Mouse (Mus musculus): ENCODE data around the gene Ccdc62. TPM values are rescaled to one million over a fixed set of nuclear protein-coding genes. Genes with fewer than 3 reads are reported as not detected.

The Ccdc62 gene
- polyA plus RNA-seq, 1 experiment: 2.3 TPM

DNA sequence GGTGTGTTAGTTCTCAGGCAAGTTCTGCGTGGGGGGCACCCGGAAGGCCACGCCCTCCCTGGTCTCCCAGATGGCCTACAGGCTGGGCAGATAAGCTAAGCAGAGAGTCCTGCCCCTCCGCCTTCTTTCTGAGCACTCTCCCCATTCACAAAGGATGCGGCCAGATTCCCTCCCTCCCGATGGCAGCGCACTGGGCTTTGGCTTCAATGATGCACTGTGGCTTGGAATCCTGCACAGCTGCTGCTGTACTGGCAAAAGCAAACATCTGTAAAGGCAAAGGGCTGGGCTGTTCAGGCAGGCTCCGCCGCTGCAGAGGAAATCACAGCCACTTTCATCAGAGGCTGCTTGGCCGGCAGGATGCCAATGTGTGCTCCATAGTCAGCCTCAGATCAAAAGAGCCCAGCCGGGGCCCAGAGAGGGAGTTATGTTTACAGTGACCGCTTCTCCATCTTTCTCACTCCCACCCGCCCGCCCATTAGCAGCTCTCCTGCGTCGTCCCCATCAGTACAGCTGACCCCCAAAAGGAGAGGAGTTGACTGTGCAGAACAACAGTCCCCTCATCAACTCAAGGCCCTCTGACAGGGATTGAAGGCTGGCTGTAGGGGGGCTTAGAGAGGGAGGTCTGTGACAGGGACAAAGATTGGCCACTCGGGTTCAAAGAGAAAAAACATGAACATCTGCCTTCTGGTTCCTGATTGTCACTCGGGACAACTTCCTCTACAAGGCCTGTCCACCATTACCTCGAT is 80.6 kb downstream of the Ccdc62 start:
- no peak overlapping the region for H3K4me3 ChIP-seq (ENCODE audit: control insufficient read depth, insufficient read depth, low read length)
- H3K36me3 ChIP-seq (ENCODE audit: control insufficient read depth, insufficient read depth, low read length): peaks cover 28% of the 10 kb centered on the region
- TF ChIP-seq POLR2A (IDR thresholded peaks at IDR 0.05; ENCODE audit: control insufficient read depth, extremely low read depth, insufficient read depth, low read length, poor library complexity) (no peak), CTCF (IDR thresholded peaks at IDR 0.05; ENCODE audit: borderline replicate concordance, control insufficient read depth, extremely low read depth, insufficient read depth, low read length, poor library complexity) (no peak)
- WGBS: 45% methylated on average over 19 of the region's 19 CpGs
- no peak overlapping the region for H3K27ac ChIP-seq (ENCODE audit: control insufficient read depth, insufficient read depth, low read length)
- H3K4me1 ChIP-seq (replicated peaks; ENCODE audit: control insufficient read depth, insufficient read depth, low read length): peaks cover 29% of the 10 kb centered on the region
- DNase-seq: no peak
- no peaks in the 10 kb centered on the region for H3K27me3 ChIP-seq (ENCODE audit: control insufficient read depth, insufficient read depth, low read length)

DNA sequence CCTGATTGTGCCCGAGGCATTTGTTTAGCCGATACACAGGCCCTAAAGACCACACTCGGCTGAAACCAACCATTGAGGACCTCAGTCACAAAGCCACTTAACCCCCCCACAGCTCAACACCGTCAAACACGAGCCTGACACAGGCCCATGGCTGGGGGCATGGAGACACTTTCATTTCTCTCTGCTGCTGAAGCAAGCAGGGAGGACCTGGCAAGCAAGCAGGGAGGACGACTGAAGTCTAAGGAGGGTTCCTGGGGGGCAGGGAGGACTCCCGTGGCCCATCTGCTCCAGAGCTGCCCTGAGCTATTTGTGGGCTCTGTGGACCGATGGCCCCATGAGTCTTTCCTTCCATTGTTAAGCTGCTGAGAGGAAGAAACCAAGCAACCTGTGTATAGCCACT is 81.4 kb downstream of the Ccdc62 start:
- no peaks in the 10 kb centered on the region for H3K27me3 ChIP-seq (ENCODE audit: control insufficient read depth, insufficient read depth, low read length)
- 44% methylated on average over 8 of the region's 8 CpGs for WGBS

DNA sequence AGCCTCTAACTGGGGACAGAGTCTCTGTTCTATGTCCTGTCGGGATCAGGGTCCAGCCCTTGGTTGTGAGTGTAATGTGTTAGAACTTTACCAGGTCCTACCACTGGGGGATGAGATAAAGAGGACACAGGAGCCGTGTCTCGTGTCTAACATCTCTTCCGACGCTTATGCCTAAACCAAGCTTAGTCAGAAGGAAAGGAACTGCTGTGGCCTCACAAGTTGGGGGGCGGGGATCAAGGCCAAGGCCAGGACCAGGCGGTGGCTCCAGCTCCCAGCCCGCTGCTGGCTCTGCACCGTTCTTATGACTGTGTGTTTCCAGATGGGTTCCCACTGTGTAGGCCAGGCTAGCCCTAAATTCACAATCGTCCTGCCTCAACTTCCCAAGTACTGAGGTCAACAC is 82.4 kb downstream of the Ccdc62 start:
- TF ChIP-seq CTCF (IDR thresholded peaks at IDR 0.05; ENCODE audit: borderline replicate concordance, control insufficient read depth, extremely low read depth, insufficient read depth, low read length, poor library complexity): no peak
- DNase-seq: no peak
- 93% methylated on average over 10 of the region's 10 CpGs for WGBS
- Histone ChIP-seq H3K27me3 (ENCODE audit: control insufficient read depth, insufficient read depth, low read length) (no peaks in the 10 kb centered on the region), H3K36me3 (ENCODE audit: control insufficient read depth, insufficient read depth, low read length) (peaks cover 20% of the 10 kb centered on the region), H3K4me3 (ENCODE audit: control insufficient read depth, insufficient read depth, low read length) (no peak overlapping the region), H3K4me1 (replicated peaks; ENCODE audit: control insufficient read depth, insufficient read depth, low read length) (peaks cover 34% of the 10 kb centered on the region), H3K27ac (ENCODE audit: control insufficient read depth, insufficient read depth, low read length) (no peak overlapping the region)

More for the DNA sequence above, 81.4 kb downstream of the Ccdc62 start:
- no peak overlapping the region for H3K4me3 ChIP-seq (ENCODE audit: control insufficient read depth, insufficient read depth, low read length)
- no peak overlapping the region for H3K27ac ChIP-seq (ENCODE audit: control insufficient read depth, insufficient read depth, low read length)
- H3K36me3 ChIP-seq (ENCODE audit: control insufficient read depth, insufficient read depth, low read length): peaks cover 26% of the 10 kb centered on the region
- TF ChIP-seq CTCF (IDR thresholded peaks at IDR 0.05; ENCODE audit: borderline replicate concordance, control insufficient read depth, extremely low read depth, insufficient read depth, low read length, poor library complexity) (no peak), POLR2A (IDR thresholded peaks at IDR 0.05; ENCODE audit: control insufficient read depth, extremely low read depth, insufficient read depth, low read length, poor library complexity) (no peak)
- DNase-seq: no peak
- peaks cover 29% of the 10 kb centered on the region for H3K4me1 ChIP-seq (replicated peaks; ENCODE audit: control insufficient read depth, insufficient read depth, low read length)

DNA sequence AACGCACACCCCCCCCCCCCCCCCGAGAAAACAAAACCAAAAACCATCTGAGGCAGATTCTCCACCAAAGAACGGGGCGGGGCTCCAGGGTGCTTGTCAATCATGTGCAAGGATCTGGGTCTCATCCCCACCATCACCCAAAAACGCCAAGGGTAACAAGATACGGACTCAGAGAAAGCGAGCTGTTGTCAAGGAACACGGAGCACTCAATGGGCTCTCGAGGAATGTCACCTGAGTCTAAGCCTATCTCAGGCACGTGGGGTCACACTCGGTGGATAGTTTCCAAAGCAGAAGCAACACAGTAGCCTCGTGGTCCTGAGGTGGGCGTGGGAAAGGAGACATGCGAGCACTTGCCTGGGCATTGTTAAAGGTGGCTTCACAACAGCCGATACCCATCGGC is 83.3 kb downstream of the Ccdc62 start:
- peaks cover 37% of the 10 kb centered on the region for H3K4me1 ChIP-seq (replicated peaks; ENCODE audit: control insufficient read depth, insufficient read depth, low read length)
- no peak overlapping the region for H3K4me3 ChIP-seq (ENCODE audit: control insufficient read depth, insufficient read depth, low read length)
- no peaks in the 10 kb centered on the region for H3K27me3 ChIP-seq (ENCODE audit: control insufficient read depth, insufficient read depth, low read length)
- 72% methylated on average over 16 of the region's 16 CpGs for WGBS
- H3K36me3 ChIP-seq (ENCODE audit: control insufficient read depth, insufficient read depth, low read length): peaks cover 11% of the 10 kb centered on the region
- no peak for DNase-seq
- TF ChIP-seq POLR2A (IDR thresholded peaks at IDR 0.05; ENCODE audit: control insufficient read depth, extremely low read depth, insufficient read depth, low read length, poor library complexity) (no peak), CTCF (IDR thresholded peaks at IDR 0.05; ENCODE audit: borderline replicate concordance, control insufficient read depth, extremely low read depth, insufficient read depth, low read length, poor library complexity) (no peak)
- no peak overlapping the region for H3K27ac ChIP-seq (ENCODE audit: control insufficient read depth, insufficient read depth, low read length)

DNA sequence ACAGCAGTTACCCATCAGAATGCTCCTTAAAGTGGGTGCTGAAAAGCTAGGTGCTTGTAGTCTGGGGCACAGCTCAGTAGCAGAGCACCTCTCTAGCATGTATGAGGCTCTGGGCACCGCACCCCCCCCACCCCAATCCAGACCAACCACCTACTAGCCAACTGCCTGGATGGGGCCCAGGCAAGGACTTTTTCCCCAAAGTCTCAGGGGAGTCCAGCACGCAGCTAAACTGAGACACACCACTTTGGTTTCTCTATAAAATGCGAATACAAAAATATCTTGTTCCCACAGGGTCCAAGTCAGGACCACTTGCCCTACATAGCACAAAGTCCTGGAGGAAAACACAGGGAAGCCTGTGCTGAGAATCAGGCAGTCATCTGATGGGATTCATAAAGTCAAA is 83.7 kb downstream of the Ccdc62 start:
- TF ChIP-seq POLR2A (IDR thresholded peaks at IDR 0.05; ENCODE audit: control insufficient read depth, extremely low read depth, insufficient read depth, low read length, poor library complexity) (no peak), CTCF (IDR thresholded peaks at IDR 0.05; ENCODE audit: borderline replicate concordance, control insufficient read depth, extremely low read depth, insufficient read depth, low read length, poor library complexity) (no peak)
- WGBS: 89% methylated on average over 3 of the region's 3 CpGs
- H3K27ac ChIP-seq (ENCODE audit: control insufficient read depth, insufficient read depth, low read length): no peak overlapping the region

DNA sequence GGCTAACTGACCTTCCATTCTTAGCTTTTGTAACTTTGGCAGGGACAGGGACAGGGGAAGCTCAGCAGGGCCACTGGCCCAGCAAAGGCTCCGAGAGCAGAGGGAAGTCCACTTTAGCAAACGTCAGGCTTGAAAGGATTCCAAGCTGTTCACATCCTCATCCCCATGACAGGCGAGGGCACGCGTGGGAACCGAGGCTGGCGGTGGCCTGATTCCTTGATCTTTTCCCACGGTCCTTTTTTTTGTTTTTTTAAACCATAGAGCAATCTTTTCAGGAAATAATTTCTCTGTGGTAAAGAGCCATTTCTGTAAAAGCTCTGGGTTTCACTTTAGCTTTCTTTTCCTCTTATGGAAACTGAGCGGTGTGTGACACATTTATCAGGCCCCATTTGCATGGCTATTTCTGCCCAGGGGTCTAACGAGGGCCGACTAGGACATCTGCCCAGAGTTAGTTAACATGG is 84.3 kb downstream of the Ccdc62 start:
- 31% methylated on average over 11 of the region's 11 CpGs for WGBS
- Histone ChIP-seq H3K27ac (ENCODE audit: control insufficient read depth, insufficient read depth, low read length) (no peak overlapping the region), H3K27me3 (ENCODE audit: control insufficient read depth, insufficient read depth, low read length) (no peaks in the 10 kb centered on the region), H3K36me3 (ENCODE audit: control insufficient read depth, insufficient read depth, low read length) (peaks cover 5% of the 10 kb centered on the region; the same call in 1 of the 2 replicates), H3K4me1 (replicated peaks; ENCODE audit: control insufficient read depth, insufficient read depth, low read length) (peaks cover 46% of the 10 kb centered on the region), H3K4me3 (ENCODE audit: control insufficient read depth, insufficient read depth, low read length) (no peak overlapping the region)
- TF ChIP-seq POLR2A (IDR thresholded peaks at IDR 0.05; ENCODE audit: control insufficient read depth, extremely low read depth, insufficient read depth, low read length, poor library complexity) (no peak), CTCF (IDR thresholded peaks at IDR 0.05; ENCODE audit: borderline replicate concordance, control insufficient read depth, extremely low read depth, insufficient read depth, low read length, poor library complexity) (no peak)
- no peak for DNase-seq

More for the DNA sequence above, 83.7 kb downstream of the Ccdc62 start:
- Histone ChIP-seq H3K4me1 (replicated peaks; ENCODE audit: control insufficient read depth, insufficient read depth, low read length) (peaks cover 40% of the 10 kb centered on the region), H3K4me3 (ENCODE audit: control insufficient read depth, insufficient read depth, low read length) (no peak overlapping the region), H3K27me3 (ENCODE audit: control insufficient read depth, insufficient read depth, low read length) (no peaks in the 10 kb centered on the region), H3K36me3 (ENCODE audit: control insufficient read depth, insufficient read depth, low read length) (peaks cover 9% of the 10 kb centered on the region)
- no peak for DNase-seq
